Mouse (Mus musculus) limb, embryonic 12.5 days (tissue): ENCODE measurements at regions not wholly inside any gene's neighbourhood (a gene's known extent, or its start where the extent isn't known, plus 50 kb on each side); places are given as distances from the start of the nearest gene placed in this dataset.
A peak's percentile ranks its signal among the peaks of the same experiment; 100 is the strongest.

Experiments used
- ATAC-seq: fragments of 200-750 bp; cut with Nextera tagmentation; 2 replicates; pipeline ENCODE4 v1.8.0; 2017; ENCODE audit warnings: low read depth, moderate TSS enrichment; ENCODE audit not compliant: insufficient number of reproducible peaks, insufficient read depth, low FRiP score, low TSS enrichment
- H3K27ac ChIP-seq: fragments of 300-500 bp; sonication (generic); 2 replicates; pipeline ENCODE4 v1.5.1; 2016; ENCODE audit warnings: mild to moderate bottlenecking, moderate library complexity
- H3K27me3 ChIP-seq: fragments of 300-500 bp; sonication (generic); 2 replicates; pipeline ENCODE4 v1.6.1; 2016; ENCODE audit warnings: mild to moderate bottlenecking, moderate library complexity
- H3K36me3 ChIP-seq: fragments of 300-500 bp; sonication (generic); 2 replicates; pipeline ENCODE4 v1.6.1; 2016; ENCODE audit warnings: mild to moderate bottlenecking, moderate library complexity
- H3K4me1 ChIP-seq: fragments of 300-500 bp; sonication (generic); replicated peaks from 2 replicates; pipeline ENCODE4 v1.6.1; 2016
- H3K4me2 ChIP-seq: fragments of 300-500 bp; sonication (generic); 2 replicates; pipeline ENCODE4 v1.6.1; 2016; ENCODE audit warnings: mild to moderate bottlenecking, moderate library complexity
- H3K4me3 ChIP-seq: fragments of 300-500 bp; sonication (generic); replicated peaks from 2 replicates; pipeline ENCODE4 v1.5.1; 2016; ENCODE audit warnings: mild to moderate bottlenecking
- H3K9ac ChIP-seq: fragments of 300-500 bp; sonication (generic); replicated peaks from 2 replicates; pipeline ENCODE4 v1.6.1; 2016; ENCODE audit warnings: mild to moderate bottlenecking, moderate library complexity
- H3K9me3 ChIP-seq: fragments of 300-500 bp; sonication (generic); 2 replicates; pipeline ENCODE4 v1.6.1; 2016; ENCODE audit warnings: mild to moderate bottlenecking, moderate library complexity
- WGBS: fragments of 180-500 bp; shearing (Covaris S2); methylation state at CpG from one replicate; pipeline ENCODE4 v1.1.7; 2016; 5-methylcytosine and 5-hydroxymethylcytosine counted together

GRCm38 (mm10) chr16:29996139-29997069, 67.8 kb upstream of the Hes1 start:
- peak overlapping the region; percentile 89 for H3K27ac ChIP-seq
- 0 out of 2 replicates have a peak, but pooled peaks cover 3% of the 10 kb centered on the region for H3K9me3 ChIP-seq
- no peak overlapping the region for H3K9ac ChIP-seq
- H3K4me1 ChIP-seq = peaks cover 60% of the 10 kb centered on the region
- H3K4me3 ChIP-seq = 0 out of 2 replicates have a peak overlapping the region, but pooled peaks have one; percentile 11
- ATAC-seq = peak; percentile 79
- whole genome bisulfite sequencing = 10% methylated on average over 12 of the region's 12 CpGs
- no peaks in the 10 kb centered on the region for H3K27me3 ChIP-seq
- H3K4me2 ChIP-seq = peak overlapping the region; percentile 42
- no peaks in the 10 kb centered on the region for H3K36me3 ChIP-seq

- WGBS = 84% methylated on average over 2 of the region's 2 CpGs
Observed at GRCm38 (mm10) chr16:30000166-30000565, 64.0 kb upstream of the Hes1 start.

GRCm38 (mm10) chr16:30005124-30005523, 59.1 kb upstream of the Hes1 start:
- H3K4me2 ChIP-seq = no peak overlapping the region
- H3K9me3 ChIP-seq = 0 out of 2 replicates have a peak, but pooled peaks cover 3% of the 10 kb centered on the region
- H3K4me1 ChIP-seq = peaks cover 54% of the 10 kb centered on the region
- no peak overlapping the region for H3K27ac ChIP-seq
- 60% methylated on average over 3 of the region's 3 CpGs for WGBS
- H3K36me3 ChIP-seq = no peaks in the 10 kb centered on the region
- H3K4me3 ChIP-seq = no peak overlapping the region
- no peak overlapping the region for H3K9ac ChIP-seq
- ATAC-seq = no peak
- no peaks in the 10 kb centered on the region; the same call in 1 of the 2 replicates for H3K27me3 ChIP-seq

More at GRCm38 (mm10) chr16:30000166-30000565, 64.0 kb upstream of the Hes1 start:
- Histone ChIP-seq H3K27ac (no peak overlapping the region), H3K9ac (no peak overlapping the region), H3K4me3 (no peak overlapping the region), H3K27me3 (no peaks in the 10 kb centered on the region), H3K9me3 (0 out of 2 replicates have a peak, but pooled peaks cover 3% of the 10 kb centered on the region), H3K4me2 (no peak overlapping the region), H3K4me1 (peaks cover 37% of the 10 kb centered on the region), H3K36me3 (no peaks in the 10 kb centered on the region)
- ATAC-seq = no peak

GRCm38 (mm10) chr16:30006826-30007225, 57.4 kb upstream of the Hes1 start:
- ATAC-seq = no peak
- H3K4me2 ChIP-seq = no peak overlapping the region
- peaks cover 5% of the 10 kb centered on the region; the same call in 1 of the 2 replicates for H3K9me3 ChIP-seq
- whole genome bisulfite sequencing = 41% methylated on average over 4 of the region's 4 CpGs
- no peak overlapping the region for H3K4me3 ChIP-seq
- no peak overlapping the region for H3K27ac ChIP-seq
- no peak overlapping the region for H3K9ac ChIP-seq
- H3K36me3 ChIP-seq = no peaks in the 10 kb centered on the region
- H3K27me3 ChIP-seq = no peaks in the 10 kb centered on the region; the same call in 1 of the 2 replicates
- H3K4me1 ChIP-seq = peaks cover 57% of the 10 kb centered on the region

- Histone ChIP-seq H3K4me3 (peak overlapping the region; percentile 44), H3K9ac (peak overlapping the region; percentile 59), H3K27ac (peak overlapping the region; percentile 89), H3K36me3 (no peaks in the 10 kb centered on the region), H3K4me2 (peak overlapping the region; percentile 89), H3K4me1 (peaks cover 49% of the 10 kb centered on the region), H3K9me3 (peaks cover 5% of the 10 kb centered on the region; the same call in 1 of the 2 replicates), H3K27me3 (no peaks in the 10 kb centered on the region; the same call in 1 of the 2 replicates)
- 1% methylated on average over 49 of the region's 62 CpGs for WGBS
- ATAC-seq = peak; percentile 93
Observed at GRCm38 (mm10) chr16:30008451-30009357, 55.5 kb upstream of the Hes1 start.

- Histone ChIP-seq H3K27me3 (no peaks in the 10 kb centered on the region; the same call in 1 of the 2 replicates), H3K4me3 (peak overlapping the region; percentile 44), H3K4me2 (peak overlapping the region; percentile 89), H3K27ac (peak overlapping the region; percentile 89), H3K4me1 (peaks cover 47% of the 10 kb centered on the region), H3K36me3 (no peaks in the 10 kb centered on the region), H3K9ac (peak overlapping the region; percentile 59), H3K9me3 (peaks cover 5% of the 10 kb centered on the region; the same call in 1 of the 2 replicates)
- ATAC-seq = no peak
- WGBS = 14% methylated on average over 17 of the region's 17 CpGs
Observed at GRCm38 (mm10) chr16:30009521-30010186, 54.5 kb upstream of the Hes1 start.

- H3K9ac ChIP-seq = no peak overlapping the region
- no peak for ATAC-seq
- no peak overlapping the region for H3K4me3 ChIP-seq
- no peak overlapping the region for H3K4me2 ChIP-seq
- no peaks in the 10 kb centered on the region for H3K36me3 ChIP-seq
- WGBS = 56% methylated on average over 2 of the region's 2 CpGs
- peaks cover 38% of the 10 kb centered on the region for H3K4me1 ChIP-seq
- no peak overlapping the region for H3K27ac ChIP-seq
- peaks cover 5% of the 10 kb centered on the region; the same call in 1 of the 2 replicates for H3K9me3 ChIP-seq
- no peaks in the 10 kb centered on the region for H3K27me3 ChIP-seq
Observed at GRCm38 (mm10) chr16:30013123-30013522, 51.1 kb upstream of the Hes1 start.

- Histone ChIP-seq H3K4me2 (no peak overlapping the region), H3K27ac (no peak overlapping the region), H3K27me3 (no peaks in the 10 kb centered on the region), H3K4me1 (peaks cover 38% of the 10 kb centered on the region), H3K4me3 (no peak overlapping the region), H3K9me3 (peaks cover 5% of the 10 kb centered on the region; the same call in 1 of the 2 replicates), H3K9ac (no peak overlapping the region), H3K36me3 (no peaks in the 10 kb centered on the region)
- 86% methylated on average over 9 of the region's 9 CpGs for WGBS
- ATAC-seq = no peak
Observed at GRCm38 (mm10) chr16:30013943-30014342, 50.2 kb upstream of the Hes1 start.
